Mouse (Mus musculus): ENCODE results near the gene Dis3.

Gene Dis3

DNA sequence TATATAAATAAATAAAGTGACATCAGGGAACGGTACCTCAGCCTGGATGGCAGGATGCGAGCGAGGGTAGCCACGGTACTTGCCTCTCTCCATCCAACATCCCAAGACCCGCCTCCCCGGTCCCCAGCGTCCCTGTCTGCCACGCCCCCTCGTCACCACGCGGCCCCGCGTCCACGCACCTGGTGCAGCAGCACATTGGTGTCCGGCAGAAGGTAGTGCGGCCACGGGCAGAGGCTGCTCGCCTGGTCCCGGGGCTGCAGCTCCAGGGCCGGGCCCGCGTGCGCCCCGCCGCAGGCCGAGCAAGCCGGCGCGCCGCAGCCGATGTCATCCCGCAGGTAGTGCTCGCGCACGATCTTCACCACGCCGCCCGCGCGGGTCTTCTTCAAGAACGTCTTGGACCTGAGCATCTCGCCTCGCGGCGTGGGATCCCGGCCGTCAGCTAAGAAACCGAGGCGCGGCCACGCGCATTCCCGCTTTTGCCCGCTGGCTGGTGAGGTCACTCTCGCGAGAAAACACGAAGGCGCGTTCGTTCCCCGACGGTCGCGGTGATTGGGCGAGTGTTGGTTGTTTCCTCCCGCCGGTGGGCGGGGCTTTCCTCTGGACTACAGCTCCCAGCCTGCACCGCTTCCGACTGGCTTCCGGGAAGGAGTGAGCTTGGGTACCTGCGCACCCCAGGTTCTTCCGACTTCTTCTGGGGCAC lies at the start of gene Dis3, which contains the start of gene Pibf1:
Gene Dis3, minus strand, starts transcription at position 504 of the 700 bp plus-strand sequence.
Gene Pibf1, plus strand, starts transcription at position 158 of the 700 bp plus-strand sequence.
- peak; percentile 99 for DNase-seq

DNA sequence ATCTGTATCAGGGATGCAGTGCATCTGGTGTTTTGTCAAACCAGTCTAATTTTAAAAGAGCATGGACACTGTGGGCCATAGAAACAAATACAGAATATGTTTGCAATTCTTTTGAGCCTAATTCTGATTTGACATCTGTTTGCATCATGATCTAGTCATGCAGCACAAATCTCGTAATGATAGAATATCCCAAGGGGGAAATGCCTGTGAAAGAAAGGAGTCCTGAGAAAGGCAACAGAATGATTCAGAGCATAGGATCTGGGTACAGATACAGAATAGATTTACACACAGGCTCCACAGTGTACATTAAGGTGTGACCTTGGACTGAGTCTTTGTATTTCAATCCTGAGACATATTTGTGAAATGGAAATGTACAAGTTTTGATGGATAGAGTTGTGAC lies 47.3 kb upstream of the Dis3 start:
- DNase-seq, result no peak

DNA sequence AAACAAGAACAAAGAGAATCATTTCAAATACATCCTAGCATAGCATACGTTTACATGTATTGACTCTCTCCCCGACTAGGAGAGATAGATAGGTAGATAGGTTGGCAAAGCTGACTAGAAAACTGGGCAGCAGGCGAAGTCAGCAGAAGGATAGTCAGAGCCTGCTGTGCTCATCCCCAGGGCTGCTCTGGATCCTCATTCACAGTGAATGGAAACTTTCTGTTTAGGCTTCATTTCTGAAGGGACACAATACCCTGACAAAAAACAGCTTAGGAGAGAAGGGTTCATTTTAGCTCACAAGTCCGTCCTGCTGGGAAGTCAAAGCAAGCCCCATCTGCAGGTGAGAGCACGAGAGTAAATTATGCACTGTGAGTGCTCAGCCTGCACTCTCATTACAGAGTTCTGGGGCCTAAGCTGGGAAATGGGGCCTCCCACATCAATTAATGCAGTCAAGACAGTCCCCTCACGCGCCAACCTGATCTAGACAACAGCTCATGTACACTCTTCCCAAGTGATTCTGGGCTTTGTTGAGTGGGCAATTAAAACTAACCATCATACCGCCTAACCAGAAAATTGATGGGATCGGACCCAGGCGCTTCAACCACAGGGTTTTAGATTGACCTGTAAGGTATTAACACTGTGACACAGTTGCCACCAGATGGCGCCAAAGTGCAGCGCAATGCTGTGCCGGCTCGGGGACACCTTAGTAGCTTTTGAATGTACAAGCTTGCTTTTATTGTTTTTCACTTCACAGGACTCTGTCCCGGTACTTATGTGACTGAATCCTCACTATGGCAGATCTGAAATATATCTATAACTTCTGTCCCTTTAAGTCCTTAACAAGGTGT lies 42.4 kb upstream of the Dis3 start:
- DNase-seq, result peak; percentile 81

DNA sequence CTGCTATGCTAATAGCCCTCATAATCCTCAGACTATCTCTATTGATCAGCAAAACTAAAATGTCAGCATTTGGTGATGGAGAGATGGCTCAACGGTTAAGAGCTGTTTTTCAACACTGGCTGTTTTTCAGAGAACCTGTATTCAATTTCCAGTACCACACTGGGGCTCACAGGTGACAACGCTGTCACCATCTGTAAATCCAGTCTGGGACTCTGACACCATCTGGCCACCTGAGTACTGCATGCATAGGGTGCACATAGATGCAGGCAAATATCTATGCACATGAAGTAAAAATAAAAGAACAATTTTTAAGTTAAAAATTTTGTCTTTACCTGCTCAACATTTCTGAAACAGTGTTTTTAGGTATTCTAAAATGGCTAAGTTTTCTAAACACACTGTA lies 40.5 kb upstream of the Dis3 start:
- DNase-seq, result no peak

DNA sequence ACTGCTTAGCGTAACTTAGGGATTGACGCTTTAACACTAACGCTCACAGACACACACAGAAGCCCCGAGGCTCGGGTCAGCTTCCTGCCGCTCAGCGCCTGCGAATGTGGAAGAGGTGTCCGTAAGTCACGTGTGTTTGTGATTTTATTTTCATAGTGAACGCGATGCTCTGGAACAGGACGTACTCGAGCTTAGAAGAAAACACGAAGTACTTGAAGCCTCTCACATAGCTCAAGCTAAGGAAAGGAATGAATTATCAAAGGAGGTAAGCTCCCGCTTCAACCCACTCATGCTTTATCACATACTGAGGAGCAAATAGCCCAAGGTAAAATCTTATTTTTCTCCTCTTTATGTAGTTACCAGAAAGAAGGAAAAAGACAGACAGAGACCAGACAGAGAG lies 36.7 kb upstream of the Dis3 start:
- no peak for DNase-seq

DNA sequence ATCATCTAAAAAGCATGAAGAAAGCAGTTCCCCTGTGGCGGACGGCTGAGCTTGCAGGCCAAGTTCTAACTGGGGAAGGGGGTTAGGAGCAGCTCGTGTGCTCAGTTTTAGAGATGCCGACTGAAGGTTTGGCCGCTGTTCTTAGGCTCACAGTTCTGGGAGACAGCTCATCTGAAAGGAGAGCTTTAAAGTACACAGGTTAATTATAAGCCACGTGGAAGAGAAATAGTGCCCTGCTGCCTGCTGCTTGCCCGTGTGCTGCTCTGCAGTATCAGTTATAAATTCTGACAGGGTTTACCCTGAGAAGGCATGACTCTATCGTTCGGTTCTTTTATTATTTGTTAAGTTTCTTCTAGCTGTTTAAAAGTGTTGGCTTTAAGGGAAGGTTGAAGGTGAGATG lies 36.2 kb upstream of the Dis3 start:
- no peak for DNase-seq

DNA sequence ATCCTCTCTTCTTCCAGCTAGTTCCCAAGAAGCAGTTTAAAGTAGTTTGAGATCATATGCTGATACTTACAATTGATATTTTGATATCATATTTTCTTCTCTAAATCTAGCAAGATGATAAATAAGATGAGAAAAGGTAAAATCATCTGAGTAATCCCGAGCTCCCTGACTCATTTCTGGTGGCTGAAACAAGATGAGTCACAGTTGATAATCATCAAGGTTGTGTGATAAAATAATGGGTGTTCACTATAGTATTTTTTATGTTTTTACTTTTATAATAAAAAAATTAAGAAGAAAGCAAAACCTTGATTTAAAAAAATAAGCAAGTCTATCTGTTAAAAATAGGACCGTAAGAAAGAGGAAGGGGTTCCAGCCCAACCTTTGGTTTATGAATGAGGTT lies 34.5 kb upstream of the Dis3 start:
- no peak for DNase-seq

DNA sequence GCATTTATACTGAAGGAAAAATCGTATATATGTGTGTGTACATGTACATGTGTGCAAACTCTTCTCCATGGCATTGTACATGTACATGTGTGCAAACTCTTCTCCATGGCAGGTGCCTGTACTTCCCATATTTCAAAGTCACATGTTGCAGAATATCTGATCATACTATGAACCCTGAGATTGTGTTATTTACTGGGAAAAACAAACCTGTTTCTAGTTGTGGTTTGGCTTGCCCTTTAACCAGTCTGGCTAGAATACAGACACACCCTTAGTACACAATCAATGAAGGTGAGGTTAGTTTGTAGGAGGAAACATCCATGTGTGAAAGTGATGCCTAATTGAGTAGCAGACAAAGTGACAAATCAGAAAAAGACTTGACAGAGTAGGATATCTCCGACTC lies 29.5 kb upstream of the Dis3 start:
- DNase-seq, result no peak

DNA sequence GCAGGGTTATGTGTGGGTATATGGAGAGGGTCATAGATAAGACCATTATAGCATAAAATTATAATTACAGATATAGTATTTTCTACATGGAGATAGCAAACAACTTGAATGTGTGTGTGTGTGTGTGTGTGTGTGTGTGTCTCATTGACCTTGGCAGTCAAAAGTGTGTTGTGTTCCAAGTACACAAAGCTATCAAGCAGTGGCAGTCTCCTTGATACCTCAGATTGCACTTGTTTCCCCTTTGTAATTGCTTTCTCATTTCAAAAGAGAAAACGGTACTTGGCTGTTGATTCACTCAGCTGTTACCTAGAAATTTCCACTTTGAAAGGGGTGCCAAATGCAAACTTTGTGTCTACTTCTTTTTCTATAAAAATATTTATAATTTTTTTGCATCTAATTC lies 27.9 kb upstream of the Dis3 start:
- no peak for DNase-seq

DNA sequence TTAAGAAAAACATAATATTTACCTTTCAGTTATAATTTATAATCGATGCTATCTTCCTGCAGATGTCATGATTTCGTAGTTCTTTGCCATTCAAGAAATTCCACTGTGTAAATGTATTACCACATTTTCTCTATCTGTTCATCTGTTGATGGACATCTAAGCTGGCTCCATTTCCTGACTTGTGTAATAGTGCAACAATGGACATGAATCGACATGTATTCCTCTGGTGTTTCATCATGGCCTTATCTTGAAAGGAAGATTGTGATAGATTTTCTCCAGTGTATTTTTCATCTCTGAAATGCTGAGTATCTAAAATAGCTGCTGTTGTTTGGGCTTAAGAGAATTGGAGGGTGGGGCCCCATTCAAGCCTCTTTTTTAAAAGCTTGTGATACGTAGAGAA lies 27.1 kb upstream of the Dis3 start:
- no peak for DNase-seq

DNA sequence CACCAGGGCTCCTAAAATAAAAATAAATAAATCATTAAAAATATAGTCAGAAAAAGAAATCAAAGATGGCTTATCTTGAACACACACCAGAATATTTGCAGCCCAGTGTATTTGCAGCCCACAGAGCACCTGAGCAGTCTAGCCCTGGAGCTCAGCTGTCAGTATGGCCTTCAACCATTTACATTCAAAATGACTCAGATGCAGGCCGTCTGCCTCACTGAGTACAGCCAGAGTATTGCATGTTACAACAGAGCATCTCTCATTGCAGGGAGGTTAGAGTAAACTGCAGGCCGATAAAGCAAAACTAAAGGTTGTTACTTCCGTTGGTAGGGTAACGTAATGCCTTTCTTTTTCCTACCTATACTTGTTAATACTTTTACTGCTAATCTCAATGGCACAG lies 24.5 kb upstream of the Dis3 start:
- no peak for DNase-seq

DNA sequence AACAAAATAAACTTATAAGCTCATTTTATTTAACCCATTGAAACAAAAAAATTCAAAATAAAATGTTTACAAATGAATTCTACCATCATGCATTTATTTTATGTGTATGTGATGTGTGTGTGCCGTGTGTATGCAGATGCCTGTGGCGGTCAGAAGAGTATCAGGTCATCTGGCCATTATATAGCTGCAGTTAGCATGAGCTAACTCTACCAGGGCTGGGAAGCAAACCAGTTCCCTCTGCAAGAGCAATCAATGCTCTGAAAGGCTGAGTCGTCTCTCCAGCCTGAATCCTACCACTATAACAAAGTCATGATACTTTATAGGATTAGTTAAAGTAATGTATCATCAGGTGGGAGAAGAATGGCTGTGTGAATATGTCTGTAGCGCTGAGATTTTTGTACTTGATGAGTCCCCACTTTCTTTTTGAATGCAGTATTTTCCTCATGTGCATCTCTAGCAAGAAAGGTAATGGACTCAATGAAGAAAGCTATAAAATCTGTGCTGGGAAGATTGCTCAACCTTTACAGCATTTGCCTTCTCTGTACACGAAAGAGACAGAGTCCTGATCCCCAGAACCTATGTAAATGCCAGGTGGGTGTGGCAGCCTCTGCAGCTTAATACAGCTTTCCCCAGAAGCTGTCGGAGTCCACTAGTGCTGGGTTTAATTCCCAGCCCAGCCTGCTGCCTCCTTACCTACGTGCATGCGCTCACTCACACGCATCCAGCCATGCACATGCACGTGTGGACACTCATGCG lies 22.2 kb upstream of the Dis3 start:
- DNase-seq, result no peak

DNA sequence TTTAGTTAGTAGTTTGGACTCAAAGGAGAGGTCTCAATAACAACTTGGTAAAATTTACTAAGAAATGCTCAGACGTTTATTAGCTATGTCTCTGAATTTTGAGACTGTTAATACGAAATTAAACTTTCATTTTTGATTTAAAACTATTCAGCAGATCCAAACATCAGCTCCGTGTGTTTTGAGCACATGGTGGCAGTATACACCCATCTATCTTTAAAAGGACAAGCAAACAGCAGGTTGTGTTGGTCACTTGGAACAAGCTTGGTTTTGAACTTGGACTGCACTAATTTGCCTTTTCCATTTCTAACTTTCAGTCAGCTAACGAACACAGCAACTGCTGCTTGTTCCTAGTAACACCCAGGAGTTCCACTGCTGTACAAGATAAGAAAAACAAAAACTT lies 18.0 kb upstream of the Dis3 start:
- no peak for DNase-seq

DNA sequence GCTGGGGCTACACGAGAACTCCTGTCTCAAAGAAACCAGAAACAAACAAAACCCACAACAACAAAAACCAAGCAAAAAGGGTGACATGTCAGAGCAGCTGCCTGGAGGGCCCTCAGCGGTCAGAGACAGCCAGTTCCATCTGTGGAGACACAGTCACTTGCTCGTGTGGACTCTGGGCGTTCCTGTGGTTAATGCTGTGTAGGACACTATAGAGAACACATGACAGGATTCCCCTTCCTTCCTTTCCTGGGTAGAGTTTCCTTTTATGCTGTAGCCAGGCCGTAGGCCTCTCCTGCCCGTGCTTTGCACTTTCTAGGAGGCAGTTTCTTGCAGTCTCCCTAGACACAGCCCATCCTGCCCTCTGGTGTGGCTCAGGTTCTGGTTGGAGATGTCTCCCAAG lies 9.2 kb upstream of the Dis3 start:
- no peak for DNase-seq

DNA sequence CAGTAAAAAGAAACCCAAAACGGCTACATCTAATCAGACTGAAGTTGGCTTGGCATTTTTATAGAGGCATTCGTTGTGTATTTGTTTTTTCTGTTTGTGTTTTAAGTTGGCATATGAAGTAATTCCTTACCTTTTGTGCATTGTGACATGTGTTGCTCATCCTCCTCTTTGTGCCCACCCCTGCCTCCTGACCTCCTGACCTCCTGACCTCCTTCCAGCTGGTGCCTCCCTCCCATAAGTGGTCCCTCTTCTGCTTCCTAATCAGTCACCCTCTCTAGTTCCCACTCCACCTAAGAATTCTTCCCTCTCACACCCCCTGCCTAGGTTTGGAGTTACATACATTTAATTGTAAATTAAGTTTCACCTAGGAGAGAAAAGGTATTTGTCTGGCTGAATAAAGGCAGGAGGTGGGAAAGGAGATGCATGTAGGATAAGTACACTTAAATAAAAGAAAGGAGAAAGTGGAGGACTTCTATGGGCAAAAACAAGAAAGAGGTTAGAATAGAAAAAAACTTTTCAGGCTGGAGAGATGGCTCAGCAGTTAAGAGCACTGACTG lies 8.1 kb upstream of the Dis3 start:
- no peak for DNase-seq

DNA sequence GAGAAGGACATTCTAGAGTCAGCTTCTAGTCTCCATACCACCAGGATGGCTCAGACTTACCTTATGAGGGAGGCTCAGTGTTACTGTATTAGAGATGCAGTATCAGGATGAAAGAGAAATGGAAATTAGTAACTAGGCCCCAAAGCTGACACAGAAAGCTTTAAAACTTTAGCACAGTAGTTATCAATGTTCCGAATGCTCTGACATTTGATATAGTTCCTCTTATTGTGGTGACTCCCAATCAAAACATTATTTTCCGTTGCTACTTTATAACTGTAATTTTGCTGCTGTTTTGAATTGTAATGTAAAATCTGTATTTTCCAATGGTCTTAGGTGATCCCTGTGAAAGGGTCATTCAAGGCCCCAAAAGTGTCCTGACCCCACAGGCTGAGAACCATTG lies 7.1 kb upstream of the Dis3 start:
- no peak for DNase-seq

DNA sequence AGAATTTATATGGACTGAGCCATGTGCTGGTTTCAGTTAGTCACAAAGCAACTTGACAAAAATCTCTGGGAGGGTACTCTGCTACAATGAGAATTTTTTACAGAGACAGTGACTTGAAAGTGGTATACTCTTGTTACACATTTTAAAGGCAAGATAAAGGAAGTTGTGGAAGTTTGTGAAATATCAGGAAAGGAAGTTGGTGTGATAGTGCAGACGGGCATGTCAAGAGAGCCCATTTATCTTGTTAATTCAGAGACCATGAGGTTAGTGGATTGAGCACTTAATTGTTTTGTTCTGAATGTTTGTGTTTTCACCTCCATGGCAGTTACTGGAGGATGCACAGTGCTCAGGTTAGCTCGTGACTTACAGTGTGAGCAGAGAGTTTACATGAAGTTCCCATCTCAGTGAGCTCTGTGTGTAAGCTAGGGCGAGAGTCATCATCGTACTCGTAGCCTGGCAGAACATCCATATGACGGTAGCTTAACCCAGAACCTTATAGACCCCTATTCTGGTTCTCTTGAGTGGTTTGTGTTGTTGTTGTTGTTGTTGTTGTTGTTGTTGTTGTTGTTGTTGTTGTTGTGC lies 5.1 kb upstream of the Dis3 start:
- no peak for DNase-seq

DNA sequence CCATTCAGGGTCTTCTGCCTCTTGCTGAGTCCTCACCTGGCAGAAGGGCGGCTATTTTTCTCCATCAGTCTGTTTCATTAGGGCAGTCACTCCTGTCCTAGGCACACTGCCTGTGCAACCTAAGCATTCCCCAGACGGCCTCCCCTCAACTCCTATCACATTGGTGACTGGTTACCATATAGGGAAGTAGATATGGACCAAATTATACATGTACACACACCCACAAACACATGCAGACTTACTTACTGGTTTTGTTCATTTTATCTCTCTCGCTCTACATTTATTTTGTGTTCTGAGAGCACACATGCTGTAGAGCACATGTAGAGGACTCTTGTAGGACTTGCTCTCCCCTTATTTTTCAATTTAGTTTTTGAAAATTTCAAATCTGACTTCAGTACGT lies 3.5 kb upstream of the Dis3 start:
- DNase-seq, result no peak

DNA sequence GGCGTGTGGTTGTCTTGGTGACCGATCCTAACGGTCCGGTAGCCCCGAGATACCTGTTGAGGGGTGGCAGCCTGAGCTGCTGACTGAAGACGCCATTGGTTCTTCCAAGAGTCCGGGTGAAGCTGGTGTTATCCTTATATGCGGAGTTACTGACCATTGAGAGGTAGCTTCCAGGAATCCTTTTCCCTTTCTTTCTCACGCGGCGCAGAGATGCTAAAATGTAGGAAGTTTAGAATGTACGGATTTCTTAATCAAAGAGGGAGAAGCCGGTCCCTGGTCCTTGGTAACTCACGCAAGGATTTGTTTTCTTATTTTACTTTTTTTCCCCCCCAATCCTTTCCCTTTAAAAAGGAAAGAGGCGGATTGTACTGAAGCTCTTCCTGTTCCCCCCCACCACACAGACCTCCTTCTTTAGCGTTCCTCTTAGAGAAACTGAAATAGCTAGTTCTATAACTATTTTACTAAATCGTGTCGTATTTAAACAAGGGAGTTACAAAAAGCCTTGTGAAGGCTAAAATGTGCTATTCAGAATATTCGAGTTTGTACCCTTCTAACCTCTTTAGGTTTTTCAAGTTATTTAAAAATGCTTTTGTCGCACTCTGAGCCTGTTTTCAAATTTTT lies 507 bp upstream of the Dis3 start:
- DNase-seq, result peak; percentile 13

DNA sequence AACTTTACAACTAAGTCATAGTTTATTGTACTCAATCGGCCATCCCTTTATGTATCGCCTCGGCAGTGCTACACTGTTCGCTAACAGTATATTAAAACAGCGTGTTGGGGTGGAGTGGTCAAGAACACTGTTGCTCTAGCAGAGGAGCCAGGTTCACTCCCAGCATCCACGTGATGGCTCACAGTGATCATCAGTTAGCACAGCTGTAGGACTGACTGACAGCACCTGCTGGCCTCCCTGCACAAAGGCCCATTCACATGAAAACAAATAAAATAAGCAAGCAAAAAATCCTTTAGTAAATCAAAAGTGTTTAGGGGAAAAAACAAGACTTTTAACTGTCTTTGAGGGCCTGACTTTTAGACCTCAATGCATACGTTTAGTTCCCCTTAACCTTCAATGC lies 10.6 kb downstream of the Dis3 start:
- no peak for DNase-seq

DNA sequence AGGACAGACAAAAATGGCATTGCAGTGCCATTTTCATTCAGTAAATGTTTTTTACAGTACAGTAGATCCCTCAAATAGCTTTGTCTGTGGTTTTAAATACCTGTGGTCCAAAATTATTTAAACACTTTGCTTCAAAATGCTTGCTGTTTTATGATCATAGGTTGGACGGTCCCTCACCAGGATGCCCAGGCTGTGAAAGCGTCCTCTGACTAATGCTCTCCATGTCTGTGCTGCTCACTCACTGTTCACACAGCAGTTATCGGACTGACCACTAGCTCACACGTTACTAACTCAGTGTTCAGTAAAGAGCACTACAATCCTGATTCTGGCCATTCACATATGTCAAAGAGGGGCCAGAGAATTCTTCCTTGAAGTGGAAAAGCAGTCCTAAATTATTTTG lies 28.4 kb downstream of the Dis3 start:
- DNase-seq, result no peak

DNA sequence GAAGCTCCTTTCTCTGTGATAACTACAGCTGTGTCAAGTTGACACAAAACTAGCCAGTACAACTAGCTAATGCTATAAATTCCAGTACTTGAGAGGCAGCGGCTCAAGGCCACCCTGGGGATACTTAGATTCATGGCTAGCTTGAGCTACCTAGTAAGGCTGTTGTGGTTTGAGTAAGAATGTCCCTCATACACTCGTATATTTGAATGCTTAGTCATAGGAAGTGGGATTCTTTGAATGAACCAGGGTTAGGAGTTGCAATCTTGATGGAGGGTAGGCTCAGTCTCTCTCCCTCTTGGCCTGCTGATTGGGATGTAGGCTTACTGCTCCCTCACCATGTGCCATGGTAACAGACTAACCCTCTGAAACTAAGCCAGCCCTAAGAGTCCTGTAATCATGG lies 36.5 kb downstream of the Dis3 start:
- no peak for DNase-seq

DNA sequence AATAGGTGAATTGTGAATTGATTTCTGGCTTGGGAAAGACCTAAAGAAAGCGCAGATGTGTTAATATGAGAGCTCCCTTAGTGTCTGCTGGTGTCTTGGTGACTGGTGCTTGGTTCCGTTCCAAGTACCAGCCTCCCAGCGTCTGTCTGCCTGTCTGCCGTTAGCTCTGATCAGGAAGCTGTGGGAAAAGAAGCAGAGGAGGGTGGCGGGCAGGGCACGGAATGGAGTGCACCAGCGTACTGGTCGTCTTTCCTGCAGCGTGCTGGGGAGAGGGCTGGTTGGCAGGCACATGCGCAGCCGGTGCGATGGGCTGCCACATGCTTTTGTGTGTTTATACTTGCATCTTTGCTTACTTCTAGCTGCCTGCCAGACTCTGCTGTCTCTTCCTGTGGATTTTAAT lies 39.0 kb downstream of the Dis3 start:
- DNase-seq, result no peak
